8 mouse cellular contexts compared by ENCODE assay signal in the genomic region with DNA sequence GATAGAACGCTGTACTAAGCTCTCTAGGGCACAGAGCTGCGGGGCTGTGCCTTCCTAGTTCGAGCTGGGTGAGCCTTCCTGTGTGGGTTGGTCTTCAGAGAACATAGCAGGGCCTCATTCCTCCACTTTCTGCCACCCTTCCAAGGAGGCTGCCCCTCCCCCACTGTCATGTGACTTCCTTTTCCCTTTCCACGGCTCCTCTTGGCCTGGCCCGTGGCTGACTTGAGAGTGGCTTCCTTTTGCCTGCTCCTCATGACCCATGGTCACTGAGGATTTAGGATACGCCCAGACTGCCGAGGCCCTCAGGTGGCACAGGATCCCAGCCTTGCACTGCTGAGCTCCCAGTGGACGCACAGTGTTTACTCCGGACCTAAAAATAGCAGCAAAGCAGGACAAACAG. TPM values are rescaled to one million over a fixed set of nuclear protein-coding genes. Genes with fewer than 3 reads are reported as not detected.
DNase-seq lines count a peak whose midpoint lies in the region; ATAC-seq lines count a peak whose summit lies in the region.

No protein-coding gene starts in this region.

- peaks cover 82% of the 10 kb centered on the region for H3K79me2 ChIP-seq in macrophage (ENCODE audit: inconsistent target)

- no peak overlapping the region for H3K4me2 ChIP-seq in kidney, embryonic 16.5 days (replicated peaks; ENCODE audit: low read depth, low read length)

- H3K4me1 ChIP-seq in kidney, embryonic 16.5 days (ENCODE audit: insufficient read depth, low read length), result peaks cover 6% of the 10 kb centered on the region; the same call in 1 of the 2 replicates

- peak; percentile 48 for DNase-seq in thymus, postnatal 4 days
- no peak for DNase-seq in thymus, adult 18-20 months
- peak; percentile 51 to 55 for DNase-seq in gastrocnemius, postnatal 36 days
- DNase-seq in retina, postnatal 1 day, result no peak
- DNase-seq in left cerebral cortex, postnatal 36 days (ENCODE audit: low spot score in 2 of 2), result no peak
- no peak for DNase-seq in cerebellum, postnatal 36 days

- H3K9ac ChIP-seq in kidney, embryonic 16.5 days (replicated peaks; ENCODE audit: low read length), result no peak overlapping the region

- ATAC-seq in kidney, embryonic 16.5 days (ENCODE audit: low FRiP score, low TSS enrichment), result peak; percentile 31; the same call in 1 of the 2 replicates

- intact Hi-C loops in gastrocnemius, postnatal 36 days (cut with DNase I), result no loop called here
- intact Hi-C loops in left cerebral cortex, postnatal 36 days (cut with DNase I), result no loop called here

- H3K9me3 ChIP-seq in kidney, embryonic 16.5 days (ENCODE audit: low read length), result no peaks in the 10 kb centered on the region

- H3K4me3 ChIP-seq in kidney, embryonic 16.5 days (ENCODE audit: low read length), result no peak overlapping the region
- H3K4me3 ChIP-seq in macrophage (ENCODE audit: inconsistent target), result peak overlapping the region; percentile 0; the same call in 1 of the 2 replicates

- peaks cover 6% of the 10 kb centered on the region; the same call in 1 of the 2 replicates for H3K36me3 ChIP-seq in kidney, embryonic 16.5 days (ENCODE audit: insufficient read depth, low read length)
- H3K36me3 ChIP-seq in macrophage (ENCODE audit: inconsistent target), result peaks cover 24% of the 10 kb centered on the region

- WGBS in kidney, embryonic 16.5 days, result 50% methylated on average over 9 of the region's 9 CpGs
- WGBS in macrophage (ENCODE audit: missing documents), result 10% methylated on average over 9 of the region's 9 CpGs

- peak overlapping the region; percentile 22; the same call in 1 of the 2 replicates for H3K27ac ChIP-seq in kidney, embryonic 16.5 days (ENCODE audit: low read length)
- peak overlapping the region; percentile 99 for H3K27ac ChIP-seq in macrophage

- no peaks in the 10 kb centered on the region for H3K27me3 ChIP-seq in kidney, embryonic 16.5 days (ENCODE audit: insufficient read depth, low read length)

RNA-seq across cellular contexts. Expression of a gene that starts 4.5 kb away (rescaled TPM):
- total RNA-seq in gastrocnemius, postnatal 36 days (2021), result 10 to 100 TPM; 10.6 to 12.9 TPM
- 28.0 and 29.7 TPM in 2 replicates for polyA plus RNA-seq in kidney, embryonic 16.5 days (2015; fragmentation: Nextera tagmentation; extraction: Ambion mirVana)
- total RNA-seq in macrophage (2018; cell fraction: chromatin; rRNA removed), result 100 to 1,000 TPM in 1 of 26 experiments, 10 to 100 TPM in 21, 1 to 10 TPM in 4; 2.6 to 108 (median 36.9) TPM
- 100 to 1,000 TPM in 1 of 26 experiments, 10 to 100 TPM in 25; 28.0 to 101 (median 57.2) TPM for total RNA-seq in macrophage (2018; cell fraction: cytosol; rRNA removed)
- total RNA-seq in macrophage (2018; cell fraction: nucleus; rRNA removed), result 10 to 100 TPM in 25 of 26 experiments, 1 to 10 TPM in 1; 9.0 to 78.5 (median 40.6) TPM
- 49.9 to 79.6 TPM (median 50.9 TPM) in 3 replicates for polyA plus RNA-seq in macrophage (2018)
- 10 to 100 TPM; 25.2 to 30.1 TPM for total RNA-seq in left cerebral cortex, postnatal 36 days (2021)

RNA-seq across cellular contexts. Expression of a gene that starts 4.9 kb away (rescaled TPM):
- total RNA-seq in gastrocnemius, postnatal 36 days (2021), result 1 to 10 TPM; 4.5 to 6.0 TPM
- polyA plus RNA-seq in kidney, embryonic 16.5 days (2015; fragmentation: Nextera tagmentation; extraction: Ambion mirVana), result 11.7 and 13.8 TPM in 2 replicates
- total RNA-seq in macrophage (2018; cell fraction: chromatin; rRNA removed), result 100 to 1,000 TPM in 12 of 26 experiments, 10 to 100 TPM in 13, 1 to 10 TPM in 1; 7.7 to 184 (median 90.9) TPM
- total RNA-seq in macrophage (2018; cell fraction: cytosol; rRNA removed), result 100 to 1,000 TPM in 22 of 26 experiments, 10 to 100 TPM in 4; 67.8 to 188 (median 142) TPM
- 100 to 1,000 TPM in 23 of 26 experiments, 10 to 100 TPM in 3; 16.8 to 258 (median 153) TPM for total RNA-seq in macrophage (2018; cell fraction: nucleus; rRNA removed)
- 86.7 to 149 TPM (median 97.3 TPM) in 3 replicates for polyA plus RNA-seq in macrophage (2018)
- total RNA-seq in left cerebral cortex, postnatal 36 days (2021), result 10 to 100 TPM; 14.2 to 15.4 TPM

RNA-seq across cellular contexts. Expression of a gene that starts 29.0 kb away (rescaled TPM):
- total RNA-seq in gastrocnemius, postnatal 36 days (2021), result 1 to 10 TPM; 2.3 to 3.1 TPM
- 165 and 170 TPM in 2 replicates for polyA plus RNA-seq in kidney, embryonic 16.5 days (2015; fragmentation: Nextera tagmentation; extraction: Ambion mirVana)
- total RNA-seq in macrophage (2018; cell fraction: chromatin; rRNA removed), result 100 to 1,000 TPM in 8 of 26 experiments, 10 to 100 TPM in 18; 30.3 to 205 (median 67.7) TPM
- 100 to 1,000 TPM; 153 to 311 (median 221) TPM for total RNA-seq in macrophage (2018; cell fraction: cytosol; rRNA removed)
- 100 to 1,000 TPM in 15 of 26 experiments, 10 to 100 TPM in 11; 74.2 to 183 (median 104) TPM for total RNA-seq in macrophage (2018; cell fraction: nucleus; rRNA removed)
- 158 to 302 TPM (median 169 TPM) in 3 replicates for polyA plus RNA-seq in macrophage (2018)
- total RNA-seq in left cerebral cortex, postnatal 36 days (2021), result 10 to 100 TPM; 76.4 to 82.8 TPM

RNA-seq across cellular contexts. Expression of a gene that starts 58.4 kb away (rescaled TPM):
- total RNA-seq in gastrocnemius, postnatal 36 days (2021), result not detected
- polyA plus RNA-seq in kidney, embryonic 16.5 days (2015; fragmentation: Nextera tagmentation; extraction: Ambion mirVana), result 0.52 and 0.53 TPM in 2 replicates
- total RNA-seq in macrophage (2018; cell fraction: chromatin; rRNA removed), result 100 to 1,000 TPM in 23 of 26 experiments, 10 to 100 TPM in 3; 48.1 to 568 (median 332) TPM
- 100 to 1,000 TPM in 6 of 26 experiments, 10 to 100 TPM in 20; 54.6 to 145 (median 88.2) TPM for total RNA-seq in macrophage (2018; cell fraction: cytosol; rRNA removed)
- total RNA-seq in macrophage (2018; cell fraction: nucleus; rRNA removed), result 100 to 1,000 TPM in 24 of 26 experiments, 10 to 100 TPM in 2; 52.4 to 465 (median 283) TPM
- polyA plus RNA-seq in macrophage (2018), result 76.9 to 122 TPM (median 90.4 TPM) in 3 replicates
- total RNA-seq in left cerebral cortex, postnatal 36 days (2021), result under 1 TPM; 0.44 to 0.48 TPM

Comparison
In these comparisons a context has a peak if more than half of its experiments do, and no peak if none do; other contexts are left out.
1. DNase-seq: peak in thymus, postnatal 4 days (single experiment) and gastrocnemius, postnatal 36 days (2 of 2); none in thymus, adult 18-20 months (0 of 2), retina, postnatal 1 day (single experiment), left cerebral cortex, postnatal 36 days (0 of 2) and cerebellum, postnatal 36 days (0 of 2).
2. RNA of a gene that starts 29.0 kb away (total RNA-seq): 76.4 to 82.8 TPM in left cerebral cortex, postnatal 36 days; 2.3 to 3.1 TPM in gastrocnemius, postnatal 36 days; every median in the first group is over 10 times any median in the second.